Comparison of ENCODE assay signal across 12 mouse cellular contexts in genomic region chr5:147761984-147762383, GRCm38 (mm10). TPM values are rescaled to one million over a fixed set of nuclear protein-coding genes. Genes with fewer than 3 reads are reported as not detected.
"Had no signal": no experiment of that assay in that cellular context is flagged by ENCODE, and none has a peak within 500 bp of the region (broad histone marks: within the 10 kb centered on the region; RNA-seq: fewer than 3 reads in every experiment).

No protein-coding gene starts in this region.

- H3K27me3 ChIP-seq: liver, embryonic 13.5 days had no signal

- H3K9ac ChIP-seq: liver, embryonic 13.5 days had no signal

- H3K9me3 ChIP-seq: liver, embryonic 13.5 days had no signal

- DNase-seq: kidney, postnatal 10 days; kidney, postnatal 36 days; layer of hippocampus, postnatal 36 days; liver, embryonic 13.5 days; lung, adult 2 months; lung, postnatal 14 days; lung, postnatal 4 days; thymus, adult 2 months; thymus, postnatal 14 days; thymus, postnatal 4 days had no signal

- H3K4me3 ChIP-seq: left cerebral cortex, adult 2 months; liver, embryonic 13.5 days had no signal

- H3K27ac ChIP-seq: left cerebral cortex, adult 2 months; liver, embryonic 13.5 days had no signal

- H3K36me3 ChIP-seq: liver, embryonic 13.5 days had no signal

RNA-seq across cellular contexts. Expression of gene Flt1, which starts 36.2 kb away (rescaled TPM):
- total RNA-seq: megakaryocyte-erythroid progenitor cell, adult 5-6 weeks had no signal
